Mouse (Mus musculus) heart, adult 2 months (tissue): Measurements from ENCODE around the gene Arhgap29. TPM values are rescaled to one million over a fixed set of nuclear protein-coding genes. Genes with fewer than 3 reads are reported as not detected.
A peak's percentile ranks its signal among the peaks of the same experiment; 100 is the strongest.

Source experiments
- DNase-seq, 2 experiments: peaks; one replicate each; pipeline ENCODE4 v3.0.0; 2021
- H3K27ac ChIP-seq: fragments of 200-600 bp; 2 replicates; pipeline ENCODE4 v1.8.1; 2022
- H3K27me3 ChIP-seq: fragments of 200-500 bp; 2 replicates; pipeline ENCODE4 v1.6.1; 2012; ENCODE audit warnings: mild to moderate bottlenecking, low read length, inconsistent platforms, mixed read lengths; ENCODE audit not compliant: control insufficient read depth, insufficient read depth
- H3K36me3 ChIP-seq: fragments of 200-500 bp; 2 replicates; pipeline ENCODE4 v1.6.1; 2012; ENCODE audit warnings: low read length, inconsistent platforms; ENCODE audit not compliant: control insufficient read depth, insufficient read depth
- H3K4me1 ChIP-seq: fragments of 200-500 bp; 2 replicates; pipeline ENCODE4 v1.6.1; 2011; ENCODE audit warnings: low read length; ENCODE audit not compliant: control insufficient read depth, insufficient read depth
- H3K4me3 ChIP-seq: fragments of 200-600 bp; 2 replicates; pipeline ENCODE4 v1.8.1; 2022
- H3K79me2 ChIP-seq: fragments of 200-500 bp; replicated peaks from 2 replicates; pipeline ENCODE4 v1.6.1; 2012; ENCODE audit warnings: mild to moderate bottlenecking, inconsistent platforms, low read length, moderate library complexity, mixed read lengths; ENCODE audit not compliant: control insufficient read depth, insufficient read depth
- H3K9ac ChIP-seq: fragments of 200-500 bp; 2 replicates; pipeline ENCODE4 v1.6.1; 2012; ENCODE audit warnings: low read depth, mild to moderate bottlenecking, control low read depth, inconsistent platforms, low read length, mixed read lengths
- CTCF ChIP-seq: fragments of 200-600 bp; IDR thresholded peaks from 2 replicates; pipeline ENCODE4 v1.8.1; 2022; ENCODE audit warnings: antibody characterized with exemption, mild to moderate bottlenecking, moderate library complexity
- EP300 ChIP-seq: fragments of 200-500 bp; IDR thresholded peaks from 2 replicates; pipeline ENCODE4 v1.6.1; 2011; ENCODE audit warnings: low read depth, low read length, control low read depth; ENCODE audit not compliant: insufficient read depth
- POLR2A ChIP-seq: fragments of 200-500 bp; IDR thresholded peaks from 2 replicates; pipeline ENCODE4 v1.6.1; 2011; ENCODE audit warnings: mild to moderate bottlenecking, low read depth, low read length, control low read depth; ENCODE audit not compliant: insufficient read depth
- WGBS: fragments of 180-500 bp; shearing (Covaris S2); methylation state at CpG from one replicate; pipeline ENCODE4 v1.1.7; 2018; 5-methylcytosine and 5-hydroxymethylcytosine counted together
- intact Hi-C: fragments of 180-260 bp; cut with DNase I; formaldehyde crosslinking; loops from one replicate; pipeline ENCODE4 v1.15.1; 2025
- polyA plus RNA-seq: library from polyadenylated mRNA; depleted of rRNA; stranded (reverse); fragments of >200 nt; gene quantifications from 2 replicates; pipeline ENCODE4 v1.2.3, GENCODE M21; 2012
- total RNA-seq, 2 experiments: library from RNA; stranded (reverse); gene quantifications; 2 replicates each; pipeline ENCODE4 v1.2.3; 2021

Gene Arhgap29
- total and polyA plus RNA-seq, 3 experiments, result 30.7 to 41.2 (median 38.6) TPM

DNA sequence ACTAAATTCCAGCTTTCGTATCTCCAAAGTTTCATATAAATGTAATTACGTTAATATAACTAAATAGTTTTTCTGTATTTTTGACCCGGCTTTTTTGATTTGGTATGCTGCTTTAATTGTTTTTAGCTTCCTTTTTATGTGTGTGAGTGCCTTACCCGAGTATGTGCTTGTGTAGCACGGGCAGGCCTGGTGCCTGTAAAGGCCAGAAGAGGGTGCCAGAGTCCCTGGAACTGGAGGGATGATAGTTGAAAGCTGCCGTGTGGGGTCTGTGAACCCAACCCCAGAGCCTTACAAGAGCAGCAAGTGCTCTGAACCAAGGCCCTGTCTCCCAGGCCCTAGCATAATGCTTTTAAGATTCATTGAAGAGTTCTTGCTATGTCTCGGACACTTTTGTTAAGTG lies 4.4 kb downstream of the Arhgap29 start:
- no peak overlapping the region for H3K9ac ChIP-seq
- H3K4me3 ChIP-seq, result no peak overlapping the region
- intact Hi-C loops, result loop anchor here (10.0 kb wide), 1 partner anchor 318 kb away; the partner anchor contains the start of gene Dnttip2
- H3K36me3 ChIP-seq, result peaks cover 9% of the 10 kb centered on the region
- no peaks in the 10 kb centered on the region for H3K27me3 ChIP-seq
- 0 out of 2 replicates have a peak, but pooled peaks cover 3% of the 10 kb centered on the region for H3K79me2 ChIP-seq
- H3K4me1 ChIP-seq, result peaks cover 3% of the 10 kb centered on the region
- 81% methylated on average over 7 of the region's 7 CpGs for WGBS
- H3K27ac ChIP-seq, result no peak overlapping the region
- DNase-seq, result no peak
- TF ChIP-seq POLR2A (no peak), EP300 (no peak), CTCF (peak; percentile 56)

GRCm38 (mm10) chr3:121957606-121958344 lies 5.4 kb downstream of the Arhgap29 start:
- Histone ChIP-seq H3K4me3 (no peak overlapping the region), H3K27ac (no peak overlapping the region), H3K36me3 (peaks cover 9% of the 10 kb centered on the region), H3K9ac (no peak overlapping the region), H3K27me3 (no peaks in the 10 kb centered on the region), H3K4me1 (peaks cover 3% of the 10 kb centered on the region), H3K79me2 (0 out of 2 replicates have a peak, but pooled peaks cover 3% of the 10 kb centered on the region)
- DNase-seq, result no peak
- intact Hi-C loops, result loop anchor here (10.0 kb wide), 1 partner anchor 317 kb away; the partner anchor contains the start of gene Dnttip2
- TF ChIP-seq EP300 (no peak), CTCF (no peak), POLR2A (no peak)
- 87% methylated on average over 2 of the region's 2 CpGs for WGBS

GRCm38 (mm10) chr3:121964173-121964572 lies 11.8 kb downstream of the Arhgap29 start:
- TF ChIP-seq POLR2A (no peak), EP300 (peak; percentile 44; the same call in 1 of the 2 replicates), CTCF (peak; percentile 86)
- peaks cover 5% of the 10 kb centered on the region; the same call in 1 of the 2 replicates for H3K36me3 ChIP-seq
- H3K27me3 ChIP-seq, result no peaks in the 10 kb centered on the region
- intact Hi-C loops, result loop anchor here (1.0 kb wide), 2 partner anchors 140 to 177 kb away; no protein-coding TSS in a partner anchor
- no peaks in the 10 kb centered on the region for H3K79me2 ChIP-seq
- no peak overlapping the region for H3K27ac ChIP-seq
- peaks cover 3% of the 10 kb centered on the region for H3K4me1 ChIP-seq
- no peak for DNase-seq
- no peak overlapping the region for H3K9ac ChIP-seq
- H3K4me3 ChIP-seq, result no peak overlapping the region

DNA sequence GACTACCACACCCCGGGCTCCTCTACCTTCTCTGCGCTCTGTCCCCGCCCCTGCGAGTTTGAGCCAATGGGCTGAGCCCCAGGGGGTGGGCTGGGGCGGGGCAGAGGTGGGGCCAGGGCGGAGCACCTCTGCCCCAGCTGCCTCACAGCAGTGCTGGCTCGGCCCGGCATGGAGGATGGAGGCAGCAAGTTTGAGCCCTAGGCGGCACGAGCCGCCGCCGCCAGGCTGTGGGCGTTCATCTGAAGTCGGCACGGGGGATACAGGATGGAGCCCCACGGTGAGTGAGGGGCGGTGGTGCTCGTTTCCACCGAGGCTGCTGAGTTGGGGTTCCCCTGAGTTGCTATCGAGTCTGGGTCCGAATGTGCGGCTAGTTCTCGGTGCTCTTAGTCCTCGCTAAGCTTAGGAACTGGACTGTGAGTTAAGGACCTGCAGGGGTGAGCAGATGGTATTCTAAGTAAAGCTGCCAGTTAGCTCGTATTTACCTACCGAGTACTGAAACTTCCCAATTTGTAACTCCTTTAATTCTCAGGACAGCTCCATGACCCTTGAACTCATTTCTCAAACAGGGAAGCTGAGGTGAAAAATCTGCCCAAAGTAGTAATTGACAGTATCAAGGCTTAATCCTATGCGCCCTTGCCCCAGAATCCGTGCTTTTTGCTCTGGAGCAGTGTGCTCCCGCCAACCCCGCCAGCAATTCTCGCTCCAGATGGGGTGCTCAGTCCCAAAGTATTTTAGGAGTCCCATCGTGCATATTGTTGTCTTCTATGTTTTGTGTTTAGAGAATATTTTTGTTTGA lies 15.5 kb downstream of the Arhgap29 start:
- Histone ChIP-seq H3K36me3 (peaks cover 20% of the 10 kb centered on the region), H3K4me3 (peak overlapping the region; percentile 82), H3K27me3 (no peaks in the 10 kb centered on the region), H3K9ac (peak overlapping the region; percentile 79), H3K4me1 (peaks cover 10% of the 10 kb centered on the region), H3K79me2 (peaks cover 2% of the 10 kb centered on the region), H3K27ac (peak overlapping the region; percentile 84)
- WGBS, result 2% methylated on average over 33 of the region's 33 CpGs
- intact Hi-C loops, result loop anchor here (1.0 to 5.0 kb wide), 3 partner anchors 15 to 154 kb away; no protein-coding TSS in a partner anchor
- 0 out of 2 replicates have a peak, but pooled peaks have one; percentile 14 for TF ChIP-seq CTCF
- peak; percentile 59; the same call in 1 of the 2 replicates for TF ChIP-seq EP300
- TF ChIP-seq POLR2A, result peak; percentile 97
- DNase-seq, result peak; percentile 95

- H3K79me2 ChIP-seq, result peaks cover 2% of the 10 kb centered on the region
- 8% methylated on average over 8 of the region's 8 CpGs for WGBS
- peaks cover 24% of the 10 kb centered on the region for H3K36me3 ChIP-seq
- peak overlapping the region; percentile 61 for H3K9ac ChIP-seq
- H3K27ac ChIP-seq, result peak overlapping the region; percentile 84
- H3K4me1 ChIP-seq, result peaks cover 12% of the 10 kb centered on the region
- TF ChIP-seq POLR2A, result no peak
- TF ChIP-seq EP300, result peak; percentile 49; the same call in 1 of the 2 replicates
- peak overlapping the region; percentile 82 for H3K4me3 ChIP-seq
- intact Hi-C loops, result loop anchor here (1.0 to 5.0 kb wide), 3 partner anchors 14 to 154 kb away; no protein-coding TSS in a partner anchor
- DNase-seq, result peak; percentile 61 to 67
- no peaks in the 10 kb centered on the region for H3K27me3 ChIP-seq
Measured at GRCm38 (mm10) chr3:121968621-121969020, 16.3 kb downstream of the Arhgap29 start.
